Mouse (Mus musculus) spleen, postnatal 10 days (tissue): Measurements from ENCODE around the gene Trim27.
A peak's percentile ranks its signal among the peaks of the same experiment; 100 is the strongest.

ENCODE experiments used
- DNase-seq, 2 experiments: peaks; one replicate each; pipeline ENCODE4 v3.0.0; 2021 to 2022; ENCODE audit warnings: low spot score in 2 of 2

The Trim27 gene

DNA sequence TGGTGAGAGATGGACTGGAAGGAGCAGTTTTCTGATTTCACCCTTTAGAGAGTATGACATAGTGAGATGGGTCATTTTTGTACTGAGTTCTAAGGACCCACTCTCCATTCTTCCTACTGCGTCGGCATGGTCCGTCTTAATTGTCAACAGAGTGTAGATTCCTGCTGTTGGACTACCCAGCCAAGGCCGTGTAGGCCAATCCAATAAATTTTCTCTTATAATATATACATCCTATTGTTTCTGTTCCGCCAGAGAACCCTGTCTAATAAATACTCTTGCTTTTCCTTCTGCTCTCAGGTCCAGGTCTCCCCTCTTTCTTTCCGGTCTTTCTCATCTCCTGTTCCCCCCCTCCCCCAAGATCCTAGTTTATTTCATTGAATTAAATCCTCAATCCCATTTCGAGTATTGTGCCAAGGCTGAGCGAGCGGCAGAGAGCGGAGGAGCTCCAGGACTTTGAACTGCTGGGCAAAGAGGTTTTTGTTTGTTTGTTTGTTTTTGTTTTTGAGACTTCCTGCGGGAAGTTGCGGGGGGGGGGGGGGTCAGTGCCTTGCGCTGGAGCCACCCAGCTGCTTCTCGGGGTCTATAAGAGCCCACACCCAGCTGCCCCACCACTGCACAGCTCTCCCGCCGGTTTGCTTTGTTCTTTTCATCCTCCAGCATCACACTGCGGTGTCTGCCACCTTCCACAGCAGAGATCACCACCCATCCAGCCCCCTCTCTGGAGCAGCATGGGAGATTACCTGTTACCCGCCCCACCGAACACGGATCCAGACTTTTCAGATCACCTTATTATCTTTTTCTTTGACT is 42.6 kb downstream of the Trim27 start:
- no peak for DNase-seq

DNA sequence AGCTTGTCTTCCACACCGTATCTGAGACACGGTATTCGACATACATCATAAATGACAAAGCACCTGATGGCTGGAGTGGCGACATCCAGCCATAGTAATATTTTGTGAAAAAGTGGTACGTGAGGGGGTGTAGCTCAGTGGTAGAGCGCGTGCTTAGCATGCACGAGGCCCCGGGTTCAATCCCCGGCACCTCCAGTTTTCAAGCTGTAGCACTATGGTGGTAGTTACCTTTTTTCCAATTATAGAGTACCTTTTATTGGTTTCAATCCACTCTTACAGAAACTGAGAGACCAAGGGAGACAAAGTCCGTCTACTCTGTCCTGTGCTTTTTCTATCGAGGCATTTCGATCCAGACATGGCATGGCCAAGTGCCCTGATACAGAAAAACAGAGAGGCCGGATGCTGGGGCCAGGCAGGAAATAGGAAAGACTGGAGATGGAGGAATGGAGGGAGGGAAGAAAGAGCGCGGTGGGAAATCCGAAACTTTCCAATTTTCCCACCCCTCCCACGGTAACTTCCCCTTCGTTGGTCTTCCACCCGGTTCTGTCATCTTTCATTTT is 43.3 kb downstream of the Trim27 start:
- DNase-seq: peak; percentile 74 to 87

DNA sequence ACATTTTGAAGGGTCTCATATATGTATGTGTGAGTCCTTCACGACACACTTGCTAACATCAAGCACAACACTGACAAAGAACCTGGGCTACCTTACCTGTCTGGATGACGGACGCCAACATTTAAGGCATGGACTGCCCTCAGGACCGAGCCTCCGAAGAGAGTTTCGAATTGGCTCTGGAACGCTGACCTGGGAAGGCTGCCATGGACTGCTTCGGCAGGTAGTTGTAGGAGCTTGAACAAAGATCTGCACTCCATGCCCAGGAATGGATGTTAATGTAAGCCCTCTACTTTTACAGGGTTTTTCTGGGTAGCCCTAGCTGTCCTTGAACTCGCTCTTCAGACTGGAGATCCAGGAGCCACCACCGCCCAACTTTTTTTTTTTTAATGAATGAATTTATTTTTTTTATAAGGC is 44.0 kb downstream of the Trim27 start:
- peak in 1 of 2 experiments; percentile 13 for DNase-seq

DNA sequence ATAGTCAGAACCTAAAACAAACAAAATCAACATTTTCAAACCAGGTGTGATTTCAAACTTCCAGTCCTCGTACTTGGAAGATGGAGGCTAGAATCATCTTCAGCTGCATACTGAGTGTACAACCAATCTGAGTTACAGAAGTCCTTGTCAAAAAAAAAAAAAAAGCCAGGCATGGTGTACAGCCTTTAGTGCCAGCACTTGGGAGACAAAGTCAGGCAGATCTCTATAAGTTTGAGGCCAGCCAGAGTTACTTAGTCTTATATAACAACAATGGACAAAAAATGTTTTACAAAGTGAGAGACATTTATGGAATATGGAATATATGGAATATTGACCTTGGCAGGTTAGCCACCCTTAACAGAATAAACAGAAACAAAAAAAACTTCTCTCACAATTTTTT is 45.1 kb downstream of the Trim27 start:
- no peak for DNase-seq

DNA sequence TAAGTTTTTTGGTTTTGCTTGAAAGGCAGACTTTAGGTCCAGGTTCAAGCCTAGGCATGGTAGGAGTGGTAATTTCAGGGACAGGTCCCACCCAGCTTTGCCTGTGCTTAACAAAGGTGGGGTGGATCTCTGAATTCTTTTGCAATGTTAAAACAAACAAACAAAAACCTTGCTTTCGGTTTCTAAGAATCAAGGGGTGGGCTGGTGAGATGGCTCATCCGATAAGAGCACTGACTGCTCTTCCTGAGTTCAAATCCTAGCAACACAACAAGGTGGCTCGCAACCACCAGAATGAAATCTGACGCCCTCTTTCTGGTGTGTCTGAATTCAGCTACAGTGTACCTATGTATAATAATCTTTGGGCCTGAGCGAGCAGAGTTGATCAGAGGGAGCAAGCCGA is 46.0 kb downstream of the Trim27 start:
- DNase-seq: no peak

DNA sequence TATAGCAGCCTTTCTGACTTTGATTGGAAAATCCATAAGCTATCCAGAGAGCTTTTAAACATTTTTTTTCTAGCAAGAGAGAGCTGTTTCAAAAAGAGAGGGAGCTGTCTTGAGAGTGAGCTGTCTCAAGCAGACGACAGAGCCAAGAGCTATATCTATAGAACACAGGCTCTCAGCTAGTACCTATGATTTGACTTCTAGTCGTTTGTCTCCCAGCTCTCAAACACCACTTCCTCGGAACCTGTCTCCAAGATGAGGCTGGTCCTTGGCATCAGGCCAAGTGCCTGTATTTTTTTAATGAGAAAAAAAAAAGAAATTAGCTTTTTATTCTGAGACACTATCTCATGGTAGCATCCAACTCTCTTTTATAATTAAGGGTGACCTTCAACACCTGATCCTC is 46.8 kb downstream of the Trim27 start:
- no peak for DNase-seq

DNA sequence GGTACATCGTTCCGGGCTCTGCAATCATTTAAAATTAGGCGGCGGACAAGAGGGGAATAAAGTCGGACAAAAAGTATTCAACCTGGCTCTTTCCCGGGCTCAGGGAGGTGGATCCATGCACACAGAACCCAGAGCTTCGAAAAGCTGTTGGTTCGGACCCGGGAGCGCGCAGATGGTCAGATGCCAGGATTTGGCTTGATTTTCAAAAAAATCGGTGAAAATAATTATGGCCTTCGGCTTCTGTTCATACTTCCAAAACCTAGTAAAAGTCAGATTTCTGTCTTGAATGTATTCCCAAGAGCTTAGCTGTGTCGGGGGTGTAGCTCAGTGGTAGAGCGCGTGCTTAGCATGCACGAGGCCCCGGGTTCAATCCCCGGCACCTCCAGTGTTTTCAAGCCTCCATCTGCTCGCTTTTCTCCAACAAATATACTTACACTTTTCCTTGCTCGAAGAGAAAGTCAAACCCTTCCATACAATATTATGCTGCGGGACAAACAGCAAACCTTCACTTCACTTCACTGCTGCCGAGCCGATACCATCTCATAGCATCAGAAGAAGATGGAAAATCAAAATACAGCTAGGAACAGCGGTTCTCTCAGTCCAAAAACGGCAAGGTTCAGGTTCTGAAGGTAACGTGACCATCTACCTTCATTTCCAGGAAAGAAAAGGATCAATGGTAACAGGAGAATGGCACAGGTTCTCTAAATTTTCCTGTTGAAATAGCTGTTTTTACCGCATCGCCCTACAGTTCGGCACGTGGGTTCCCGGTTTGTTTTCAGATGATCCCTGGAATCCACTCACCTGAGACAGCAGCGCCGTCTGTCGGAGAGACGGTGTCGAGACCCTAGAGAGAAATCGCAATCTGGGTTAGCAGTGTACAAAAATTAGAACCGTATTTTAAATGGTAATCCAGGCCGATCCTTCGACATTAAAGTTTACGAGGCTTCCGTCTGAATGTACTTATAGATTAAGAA is 54.8 kb downstream of the Trim27 start:
- DNase-seq: peak; percentile 64 to 80

DNA sequence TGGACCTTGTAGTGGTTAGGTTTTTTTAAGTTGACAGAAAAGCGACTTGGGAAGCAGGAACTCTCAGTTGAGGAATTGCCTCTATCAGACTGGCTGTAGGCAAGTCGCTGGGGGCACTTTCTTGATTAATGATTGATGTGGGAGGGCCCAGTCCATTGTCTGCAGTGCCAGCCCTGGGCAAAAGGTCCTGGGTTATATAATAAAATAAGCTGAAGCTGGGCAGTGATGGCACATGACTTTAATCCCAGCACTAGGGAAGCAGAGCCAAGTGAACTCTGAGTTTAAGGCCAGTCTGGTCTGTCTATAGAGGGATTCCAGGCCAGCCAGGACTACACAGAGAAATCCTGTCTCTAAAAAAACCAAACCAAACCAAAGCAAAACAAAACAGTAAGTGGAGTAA is 57.5 kb downstream of the Trim27 start:
- DNase-seq: no peak

DNA sequence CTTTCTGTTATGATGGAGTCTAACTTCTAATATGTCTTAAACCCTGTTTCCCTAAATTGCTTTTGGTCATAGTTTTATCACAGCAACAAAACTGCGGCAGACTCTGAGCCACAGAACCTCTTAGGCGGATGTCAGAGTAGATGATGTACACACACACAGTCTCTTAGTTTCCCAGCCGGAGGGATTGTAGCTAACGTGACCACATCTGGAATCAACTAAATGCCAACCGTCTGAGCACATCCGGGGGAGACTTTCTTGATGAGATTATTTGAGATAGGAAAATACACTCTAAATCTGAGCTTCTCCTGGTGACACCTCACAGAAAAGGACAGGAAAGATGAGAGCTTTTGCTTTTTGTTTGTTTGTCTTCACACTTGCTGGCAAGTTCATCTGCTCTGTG is 57.9 kb downstream of the Trim27 start:
- no peak for DNase-seq

DNA sequence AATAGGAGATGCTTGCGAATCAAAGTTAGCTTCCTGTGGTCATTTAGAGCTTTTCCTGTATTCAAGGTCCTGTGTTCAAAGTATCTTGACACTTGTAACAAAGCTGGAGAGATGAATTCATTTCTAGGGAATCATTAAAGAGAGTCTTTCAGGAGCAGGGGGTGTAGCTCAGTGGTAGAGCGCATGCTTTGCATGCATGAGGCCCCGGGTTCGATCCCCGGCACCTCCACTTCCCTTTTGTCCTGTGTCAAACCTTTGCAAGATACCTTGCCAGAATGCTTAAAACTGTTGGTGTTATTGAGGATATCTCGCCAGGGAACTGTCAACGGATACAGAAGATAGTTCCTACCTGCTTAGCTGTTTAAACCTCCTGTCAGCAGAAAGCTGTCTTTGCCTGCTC is 61.5 kb downstream of the Trim27 start:
- DNase-seq: no peak

DNA sequence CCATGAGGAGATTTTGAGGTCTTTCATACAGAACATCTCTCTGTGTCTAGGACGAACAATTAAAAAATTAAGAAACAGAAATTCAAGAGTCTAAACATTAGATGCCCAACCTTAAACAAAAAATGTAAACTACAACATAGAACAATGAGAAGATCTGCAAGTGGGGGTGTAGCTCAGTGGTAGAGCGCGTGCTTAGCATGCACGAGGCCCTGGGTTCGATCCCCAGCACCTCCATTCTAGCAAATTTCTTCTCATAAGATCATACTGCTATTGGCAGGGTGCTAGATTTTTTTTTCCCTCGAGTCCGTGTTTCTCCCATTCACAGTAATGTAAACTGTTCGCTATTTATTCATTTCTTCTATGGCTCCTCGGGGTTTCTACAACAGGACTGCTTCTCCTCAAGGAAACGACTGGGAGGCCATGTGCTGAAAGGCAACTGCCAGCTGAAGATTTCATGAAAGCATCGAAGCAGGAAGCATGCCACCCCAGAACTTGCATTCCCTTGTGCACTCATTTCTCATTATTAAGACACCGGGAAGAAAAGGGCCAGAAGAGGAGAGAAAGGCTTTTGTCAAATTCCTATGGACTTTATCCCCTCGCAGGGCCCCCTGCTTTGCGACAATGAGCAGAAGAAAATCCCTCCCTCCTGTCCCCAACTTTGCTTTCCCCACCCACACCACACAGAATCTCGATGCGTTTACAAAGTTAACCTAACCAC is 63.3 kb downstream of the Trim27 start:
- peak in 1 of 2 experiments; percentile 35 for DNase-seq

DNA sequence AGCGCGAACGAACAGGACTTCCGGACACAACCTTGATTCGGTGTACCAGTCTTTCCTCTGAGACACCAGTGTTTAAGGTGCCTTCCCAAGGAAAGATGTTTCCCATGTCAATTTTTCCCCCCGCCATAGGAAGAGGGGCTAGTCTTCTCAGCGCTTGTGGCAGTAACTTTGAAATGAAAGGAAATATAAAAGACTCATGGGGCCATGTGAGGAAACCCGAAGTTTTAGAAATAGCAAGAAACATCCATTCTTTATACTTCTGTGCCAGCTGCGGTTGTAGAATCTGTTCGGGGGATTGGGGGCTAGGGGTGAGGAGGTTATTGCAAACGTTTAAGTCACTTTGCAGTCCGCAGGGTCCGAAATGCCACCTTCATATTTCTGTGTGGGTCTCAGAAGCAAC is 64.0 kb downstream of the Trim27 start:
- no peak for DNase-seq

DNA sequence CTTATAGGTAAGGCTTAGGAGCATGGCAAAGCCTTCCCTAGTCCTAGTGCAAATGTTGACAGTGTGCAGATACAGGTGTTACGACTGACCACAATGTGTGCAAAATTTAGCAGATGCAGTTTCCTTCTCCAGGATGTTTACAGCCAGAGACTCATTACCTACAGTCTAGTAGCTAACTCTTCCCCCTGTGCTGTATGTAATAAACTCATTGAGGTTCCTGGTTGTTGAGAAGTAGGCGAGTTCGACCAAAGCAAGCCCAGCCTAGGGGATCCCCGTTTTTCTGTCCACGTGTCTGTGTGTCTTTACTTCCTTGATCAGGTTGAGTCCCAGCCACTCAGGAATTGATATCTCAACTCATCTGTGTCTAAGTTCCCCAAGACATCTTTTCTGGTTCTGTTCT is 64.8 kb downstream of the Trim27 start:
- DNase-seq: no peak
